Mouse (Mus musculus): ENCODE measurements around the gene Synj2. TPM values are rescaled to one million over a fixed set of nuclear protein-coding genes. Genes with fewer than 3 reads are reported as not detected.

Gene Synj2
- 6.8 TPM for polyA plus RNA-seq (2014; fragmentation: Illumina TruSeq; extraction: RNeasy Lipid Tissue Mini Kit (QIAGEN cat#74804))

DNA sequence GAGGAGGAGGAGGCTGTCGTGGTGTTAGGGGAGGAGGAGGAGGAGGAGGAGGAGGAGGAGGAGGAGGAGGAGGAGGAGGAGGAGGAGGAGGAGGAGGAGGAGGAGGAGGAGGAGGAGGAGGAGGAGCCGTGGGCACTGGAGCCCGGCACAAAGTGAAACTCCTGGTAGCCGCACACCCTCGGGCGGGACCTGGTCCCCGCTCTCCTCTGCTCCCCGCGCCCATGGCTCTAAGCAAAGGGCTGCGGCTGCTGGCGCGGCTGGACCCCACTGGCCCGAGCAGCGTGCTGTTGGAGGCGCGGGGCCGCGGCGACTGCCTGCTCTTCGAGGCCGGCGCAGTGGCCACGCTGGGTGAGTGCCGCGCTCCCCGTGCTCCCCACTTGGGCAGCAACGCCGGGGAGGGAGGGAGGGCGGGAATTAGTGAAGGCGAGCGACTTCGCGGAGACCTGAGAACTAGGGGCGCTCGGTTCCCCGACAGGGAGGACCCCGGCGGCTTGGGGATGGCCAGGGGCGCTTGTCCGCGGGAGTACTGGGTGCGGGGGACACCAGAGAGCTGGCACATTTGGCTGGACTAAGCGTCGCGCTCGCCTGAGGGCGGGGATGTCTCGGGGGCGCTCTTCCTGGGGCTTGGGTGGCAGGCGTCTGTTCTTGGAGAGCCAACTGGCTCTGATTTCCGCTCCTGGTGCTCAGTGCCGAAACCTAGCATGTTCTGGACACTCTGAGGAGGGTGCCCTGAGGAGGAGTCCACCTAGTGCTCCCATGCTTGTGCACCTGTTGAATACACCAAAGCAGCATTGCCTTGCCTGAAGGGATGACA lies at the start of gene Synj2:
TSS of gene Synj2 (plus strand) at position 51 of the 814 bp plus-strand sequence.

DNA sequence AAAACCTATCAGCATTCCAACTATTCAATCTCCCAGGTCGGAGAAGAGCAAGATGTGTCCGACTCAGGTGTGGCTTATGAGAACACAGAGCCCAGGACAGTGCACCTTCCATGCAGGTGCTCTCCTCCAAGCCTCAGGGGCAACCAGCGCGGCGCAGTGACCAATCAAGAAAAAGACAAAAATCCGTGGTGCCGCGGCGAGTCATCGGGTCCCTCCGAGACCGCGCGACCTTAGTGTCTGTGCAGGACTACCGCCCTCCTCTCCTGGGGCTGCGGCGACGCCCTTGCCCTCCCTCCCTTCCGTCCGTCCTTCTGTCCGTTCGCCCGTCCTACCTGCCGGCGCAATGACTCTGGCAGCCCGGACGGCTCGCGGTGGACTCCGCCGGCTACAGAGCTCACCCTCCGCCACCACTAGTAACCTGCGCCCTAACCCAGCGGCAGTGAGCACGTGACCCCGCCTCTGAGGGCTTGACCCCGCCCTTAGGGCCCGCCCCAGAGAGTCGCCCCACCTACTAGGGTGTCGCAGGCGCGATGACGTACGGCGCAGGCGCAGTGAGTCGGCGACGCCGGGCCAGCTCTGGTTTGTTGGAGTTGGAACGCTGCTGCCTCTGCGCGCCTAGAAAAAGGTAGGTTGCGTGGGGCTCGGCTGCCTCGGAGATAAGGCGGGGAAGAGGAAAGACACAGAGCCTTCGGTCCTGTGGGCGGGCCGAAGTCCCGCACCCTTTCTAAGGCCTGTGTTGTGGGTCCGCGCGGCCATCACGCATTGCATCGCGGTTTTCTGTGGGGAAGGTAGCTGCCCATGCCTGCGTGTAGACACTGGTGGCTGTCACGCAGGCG lies 138.4 kb downstream of the Synj2 start, which contains the start of the genes Serac1 and Gtf2h5:
TSS of gene Serac1 (minus strand) at position 455 of the 836 bp plus-strand sequence.
TSS of gene Gtf2h5 (plus strand) at position 500 of the 836 bp plus-strand sequence.

Other genes starting within 250 kb of the Synj2 start
- gene Snx9, start 100.0 kb upstream of the Synj2 start, polyA plus RNA-seq (2014; fragmentation: Illumina TruSeq; extraction: RNeasy Lipid Tissue Mini Kit (QIAGEN cat#74804)): 54.1 TPM
- 7.3 TPM for gene Serac1, start 138.5 kb downstream of the Synj2 start, polyA plus RNA-seq (2014; fragmentation: Illumina TruSeq; extraction: RNeasy Lipid Tissue Mini Kit (QIAGEN cat#74804))
- gene Gtf2h5, start 138.5 kb downstream of the Synj2 start, polyA plus RNA-seq (2014; fragmentation: Illumina TruSeq; extraction: RNeasy Lipid Tissue Mini Kit (QIAGEN cat#74804)): 50.5 TPM
- 109 TPM for gene Tulp4, start 165.2 kb downstream of the Synj2 start, polyA plus RNA-seq (2014; fragmentation: Illumina TruSeq; extraction: RNeasy Lipid Tissue Mini Kit (QIAGEN cat#74804))

Data from ovary, adult 10 weeks (tissue).